Mouse (Mus musculus): Measurements from ENCODE around the gene Abcb11. TPM values are rescaled to one million over a fixed set of nuclear protein-coding genes. Genes with fewer than 3 reads are reported as not detected.

The Abcb11 gene
- polyA plus RNA-seq (2014; fragmentation: Nextera tagmentation; extraction: Ambion mirVana): not detected in 2 replicates

DNA sequence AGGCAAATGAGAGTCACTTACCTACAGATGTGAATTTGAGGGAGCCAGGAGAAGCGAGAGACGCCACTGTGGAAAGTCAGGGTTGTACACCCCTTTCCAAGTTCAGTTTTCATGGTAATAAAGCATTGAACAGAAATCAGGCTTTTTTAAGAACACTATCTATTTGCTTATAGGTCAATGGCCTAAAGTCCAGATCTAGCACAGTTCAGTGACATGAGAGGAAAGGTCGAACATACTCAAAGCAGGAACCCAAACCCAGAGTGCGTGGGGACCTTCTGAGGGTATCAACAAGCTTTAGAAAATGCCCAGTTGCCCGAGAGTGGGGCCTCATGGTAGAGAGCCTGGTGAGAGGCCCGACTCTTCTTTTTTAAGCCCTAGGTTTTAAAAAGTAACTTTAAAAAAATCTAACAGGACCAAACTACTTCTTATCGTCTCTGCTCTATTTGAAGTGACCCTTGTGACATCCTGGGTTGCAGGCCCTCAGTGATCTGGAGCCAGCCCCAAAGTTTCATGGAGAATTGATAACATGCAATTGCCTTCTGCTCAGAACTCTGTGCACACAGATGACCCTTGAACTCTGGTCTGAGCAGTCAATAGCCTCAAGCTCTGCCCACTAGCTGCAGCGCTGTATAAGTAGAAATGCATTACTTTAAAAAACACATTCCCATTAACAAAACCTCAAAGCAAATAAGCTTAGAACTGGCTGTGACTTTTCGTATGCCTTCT, at the start of gene Abcb11:
Gene Abcb11, minus strand, starts transcription at position 121 of the 726 bp plus-strand sequence.
- Histone ChIP-seq H3K9me3 (replicated peaks; ENCODE audit: control insufficient read depth, low read length) (no peaks in the 10 kb centered on the region), H3K9ac (replicated peaks; ENCODE audit: low read length) (no peak within 1 kb of the TSS), H3K27ac (replicated peaks; ENCODE audit: low read depth, low read length) (no peak within 1 kb of the TSS), H3K36me3 (replicated peaks; ENCODE audit: control insufficient read depth, insufficient read depth, low read depth, low read length) (no peaks in the 10 kb centered on the region), H3K27me3 (ENCODE audit: control insufficient read depth, insufficient read depth, low read length) (no peaks in the 10 kb centered on the region), H3K4me3 (ENCODE audit: low read depth, low read length) (no peak within 1 kb of the TSS), H3K4me2 (ENCODE audit: low read depth, low read length) (no peak within 1 kb of the TSS), H3K4me1 (ENCODE audit: control insufficient read depth, insufficient read depth, low read length) (no peaks in the 10 kb centered on the region)
- DNase-seq (ENCODE audit: low spot score) (no peak), ATAC-seq (replicated peaks; ENCODE audit: insufficient number of reproducible peaks, low FRiP score, low TSS enrichment, low read depth) (no peak)
- WGBS: 83% methylated on average over 9 of the region's 9 CpGs

DNA sequence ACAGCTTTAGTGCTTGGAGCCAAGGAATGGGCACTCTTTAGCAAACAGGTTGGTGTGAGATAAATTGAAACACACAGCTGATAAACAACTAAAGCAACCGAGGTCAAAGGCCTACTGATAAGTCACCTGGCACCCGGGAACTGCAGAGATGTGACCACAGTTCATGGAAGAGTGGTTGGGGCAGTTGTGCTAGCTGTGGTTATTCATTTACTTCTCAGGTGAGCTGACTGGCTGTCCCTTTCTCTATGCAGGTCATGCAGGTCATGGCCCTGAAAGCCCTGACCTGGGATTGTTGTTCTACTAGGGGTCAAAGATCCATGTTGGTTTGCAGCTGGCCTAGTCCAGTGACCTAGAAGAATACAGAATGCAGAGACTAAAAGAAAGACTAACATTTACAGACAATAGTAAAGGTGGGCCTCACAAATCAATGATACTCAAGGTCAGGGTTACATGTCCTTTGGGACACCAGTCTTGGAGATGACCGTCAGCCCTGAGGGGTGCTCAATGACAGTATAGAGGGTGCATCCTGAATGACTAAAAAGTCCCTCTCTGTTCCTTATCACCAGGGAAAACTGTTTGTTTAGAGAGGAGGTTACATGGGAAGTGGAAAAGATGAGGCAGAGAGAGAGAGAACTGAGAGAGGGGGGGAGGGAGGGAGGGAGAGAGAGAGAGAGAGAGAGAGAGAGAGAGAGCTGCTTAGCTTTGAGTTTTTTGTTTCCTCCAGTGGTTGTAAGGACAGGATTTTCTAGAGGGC, 43.9 kb upstream of the Abcb11 start:
- Histone ChIP-seq H3K4me2 (ENCODE audit: low read depth, low read length) (no peak overlapping the region), H3K4me3 (ENCODE audit: low read depth, low read length) (no peak overlapping the region), H3K27ac (replicated peaks; ENCODE audit: low read depth, low read length) (no peak overlapping the region), H3K27me3 (ENCODE audit: control insufficient read depth, insufficient read depth, low read length) (no peaks in the 10 kb centered on the region), H3K9me3 (replicated peaks; ENCODE audit: control insufficient read depth, low read length) (no peaks in the 10 kb centered on the region), H3K9ac (replicated peaks; ENCODE audit: low read length) (no peak overlapping the region), H3K4me1 (ENCODE audit: control insufficient read depth, insufficient read depth, low read length) (no peaks in the 10 kb centered on the region), H3K36me3 (replicated peaks; ENCODE audit: control insufficient read depth, insufficient read depth, low read depth, low read length) (no peaks in the 10 kb centered on the region)
- ATAC-seq (replicated peaks; ENCODE audit: insufficient number of reproducible peaks, low FRiP score, low TSS enrichment, low read depth) (no peak), DNase-seq (ENCODE audit: low spot score) (no peak)
- 81% methylated on average over 3 of the region's 3 CpGs for WGBS

DNA sequence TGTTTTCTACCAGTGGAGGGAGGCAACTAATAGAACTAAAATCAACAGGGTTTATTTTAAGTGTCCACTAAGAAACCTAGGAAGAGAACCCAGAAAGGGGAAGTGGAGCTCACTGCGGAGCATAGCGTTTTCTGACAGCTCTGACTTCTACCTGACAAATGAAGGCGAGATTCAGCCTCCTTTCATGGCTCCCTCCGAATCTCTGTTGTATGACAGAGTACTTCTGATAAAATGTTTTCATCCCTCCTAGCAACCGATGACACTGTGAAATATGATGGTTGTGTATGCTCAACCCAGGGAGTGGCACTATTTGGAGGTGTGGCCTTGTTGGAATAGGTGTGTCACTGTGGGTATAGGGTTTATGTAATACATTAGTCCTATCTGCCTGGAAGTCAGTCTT, 40.4 kb upstream of the Abcb11 start:
- no peaks in the 10 kb centered on the region for H3K9me3 ChIP-seq (replicated peaks; ENCODE audit: control insufficient read depth, low read length)
- ATAC-seq (replicated peaks; ENCODE audit: insufficient number of reproducible peaks, low FRiP score, low TSS enrichment, low read depth) (no peak), DNase-seq (ENCODE audit: low spot score) (no peak)
- 89% methylated on average over 5 of the region's 5 CpGs for WGBS
- no peak overlapping the region for H3K4me3 ChIP-seq (ENCODE audit: low read depth, low read length)
- H3K27me3 ChIP-seq (ENCODE audit: control insufficient read depth, insufficient read depth, low read length): no peaks in the 10 kb centered on the region
- H3K4me1 ChIP-seq (ENCODE audit: control insufficient read depth, insufficient read depth, low read length): no peaks in the 10 kb centered on the region
- H3K27ac ChIP-seq (replicated peaks; ENCODE audit: low read depth, low read length): no peak overlapping the region
- no peak overlapping the region for H3K9ac ChIP-seq (replicated peaks; ENCODE audit: low read length)
- no peak overlapping the region for H3K4me2 ChIP-seq (ENCODE audit: low read depth, low read length)
- no peaks in the 10 kb centered on the region for H3K36me3 ChIP-seq (replicated peaks; ENCODE audit: control insufficient read depth, insufficient read depth, low read depth, low read length)

DNA sequence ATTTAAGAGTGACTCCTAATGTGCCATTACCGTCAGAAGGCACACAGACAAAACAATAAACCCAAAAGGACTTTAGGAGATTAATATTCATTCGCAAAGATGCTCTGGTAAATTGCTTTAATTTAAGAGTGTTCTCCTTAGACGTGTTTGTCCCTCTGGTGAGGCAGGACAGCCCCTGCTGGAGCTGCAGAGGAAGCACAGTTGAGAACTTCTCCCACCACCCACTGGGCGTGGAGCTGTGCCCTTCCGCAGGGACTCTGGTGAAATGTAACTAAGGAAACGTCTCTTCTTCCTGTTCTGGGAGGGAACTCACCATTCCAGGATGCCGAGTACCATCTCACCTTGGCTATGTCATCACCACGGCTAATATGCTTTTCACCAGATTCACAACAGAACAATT, 39.3 kb upstream of the Abcb11 start:
- DNase-seq (ENCODE audit: low spot score): peak; percentile 4
- no peaks in the 10 kb centered on the region for H3K9me3 ChIP-seq (replicated peaks; ENCODE audit: control insufficient read depth, low read length)
- H3K4me1 ChIP-seq (ENCODE audit: control insufficient read depth, insufficient read depth, low read length): no peaks in the 10 kb centered on the region
- H3K27ac ChIP-seq (replicated peaks; ENCODE audit: low read depth, low read length): no peak overlapping the region
- ATAC-seq (replicated peaks; ENCODE audit: insufficient number of reproducible peaks, low FRiP score, low TSS enrichment, low read depth): no peak
- no peak overlapping the region for H3K4me2 ChIP-seq (ENCODE audit: low read depth, low read length)
- no peak overlapping the region for H3K9ac ChIP-seq (replicated peaks; ENCODE audit: low read length)
- WGBS: 39% methylated on average over 8 of the region's 8 CpGs
- H3K4me3 ChIP-seq (ENCODE audit: low read depth, low read length): no peak overlapping the region
- H3K27me3 ChIP-seq (ENCODE audit: control insufficient read depth, insufficient read depth, low read length): no peaks in the 10 kb centered on the region
- no peaks in the 10 kb centered on the region for H3K36me3 ChIP-seq (replicated peaks; ENCODE audit: control insufficient read depth, insufficient read depth, low read depth, low read length)

DNA sequence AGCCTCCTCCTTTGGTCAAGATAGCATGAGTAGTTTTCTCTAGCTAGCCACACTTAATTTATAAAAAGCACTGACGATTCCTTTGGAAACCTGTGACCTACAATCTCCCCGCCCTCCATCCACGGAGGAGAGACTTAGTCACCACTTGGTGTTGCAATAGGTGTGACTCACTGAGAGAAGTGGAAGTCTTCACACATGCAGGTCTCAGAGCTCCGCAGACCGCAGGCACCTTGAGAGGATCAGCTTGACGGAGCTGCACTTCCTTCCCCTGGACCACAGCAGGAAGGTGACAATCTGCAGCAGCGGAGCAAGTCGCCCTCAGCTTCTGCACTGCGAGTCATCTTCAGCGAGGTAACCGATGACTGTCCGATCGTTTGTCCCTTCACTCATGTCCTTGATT, 37.9 kb upstream of the Abcb11 start, which contains the start of gene Dhrs9:
Gene Dhrs9, plus strand, starts transcription at position 165 of the 400 bp plus-strand sequence.
- H3K27ac ChIP-seq (replicated peaks; ENCODE audit: low read depth, low read length): no peak within 1 kb of the TSS
- H3K4me3 ChIP-seq (ENCODE audit: low read depth, low read length): no peak within 1 kb of the TSS
- 85% methylated on average over 13 of the region's 13 CpGs for WGBS
- H3K4me1 ChIP-seq (ENCODE audit: control insufficient read depth, insufficient read depth, low read length): no peaks in the 10 kb centered on the region
- no peak for DNase-seq (ENCODE audit: low spot score)
- H3K9ac ChIP-seq (replicated peaks; ENCODE audit: low read length): no peak within 1 kb of the TSS
- H3K36me3 ChIP-seq (replicated peaks; ENCODE audit: control insufficient read depth, insufficient read depth, low read depth, low read length): no peaks in the 10 kb centered on the region
- no peaks in the 10 kb centered on the region for H3K9me3 ChIP-seq (replicated peaks; ENCODE audit: control insufficient read depth, low read length)
- no peaks in the 10 kb centered on the region for H3K27me3 ChIP-seq (ENCODE audit: control insufficient read depth, insufficient read depth, low read length)
- H3K4me2 ChIP-seq (ENCODE audit: low read depth, low read length): no peak within 1 kb of the TSS
- no peak for ATAC-seq (replicated peaks; ENCODE audit: insufficient number of reproducible peaks, low FRiP score, low TSS enrichment, low read depth)

DNA sequence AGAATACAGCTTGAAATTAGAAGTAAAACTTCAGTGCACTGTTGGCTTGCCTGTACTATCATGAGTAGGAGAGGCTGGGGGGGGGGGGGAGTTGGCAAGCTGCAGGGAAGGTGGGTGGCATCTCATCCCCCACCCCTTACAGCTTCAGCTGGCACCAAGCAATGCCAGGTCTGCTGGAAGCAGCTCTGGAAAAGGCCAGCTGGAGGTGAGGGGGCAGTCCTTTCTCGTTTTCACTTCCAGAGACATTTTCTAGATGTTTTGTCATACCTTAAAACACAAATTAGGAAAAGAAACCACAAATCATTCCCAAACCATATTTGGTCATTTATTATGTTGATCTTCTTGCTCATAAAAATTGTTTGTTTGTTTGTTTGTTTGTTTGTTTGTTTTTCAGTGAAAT, 37.4 kb upstream of the Abcb11 start:
- no peak for DNase-seq (ENCODE audit: low spot score)

DNA sequence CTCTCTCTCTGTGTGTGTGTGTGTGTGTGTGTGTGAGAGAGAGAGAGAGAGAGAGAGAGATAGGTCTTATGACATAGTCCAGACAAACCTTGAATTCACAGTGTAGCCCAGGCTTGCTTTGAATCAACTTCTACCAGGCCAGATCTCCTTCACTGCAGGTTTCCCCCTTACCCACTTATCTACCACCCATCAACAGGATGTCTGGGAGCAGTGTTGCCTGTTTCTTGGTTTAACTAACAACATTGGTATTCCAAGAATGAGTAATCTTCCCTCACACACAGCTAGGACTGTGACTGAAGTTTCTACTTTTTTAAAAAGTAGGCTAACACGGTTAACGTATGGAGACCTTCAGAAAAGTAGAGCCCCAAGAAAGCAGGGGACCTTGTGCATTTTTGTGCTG, 34.4 kb upstream of the Abcb11 start:
- H3K9me3 ChIP-seq (replicated peaks; ENCODE audit: control insufficient read depth, low read length): no peaks in the 10 kb centered on the region
- DNase-seq (ENCODE audit: low spot score) (no peak), ATAC-seq (replicated peaks; ENCODE audit: insufficient number of reproducible peaks, low FRiP score, low TSS enrichment, low read depth) (no peak)
- no peaks in the 10 kb centered on the region for H3K4me1 ChIP-seq (ENCODE audit: control insufficient read depth, insufficient read depth, low read length)
- no peaks in the 10 kb centered on the region for H3K27me3 ChIP-seq (ENCODE audit: control insufficient read depth, insufficient read depth, low read length)
- no peaks in the 10 kb centered on the region for H3K36me3 ChIP-seq (replicated peaks; ENCODE audit: control insufficient read depth, insufficient read depth, low read depth, low read length)
- H3K4me3 ChIP-seq (ENCODE audit: low read depth, low read length): no peak overlapping the region
- no peak overlapping the region for H3K4me2 ChIP-seq (ENCODE audit: low read depth, low read length)
- WGBS: 87% methylated on average over 2 of the region's 2 CpGs
- H3K9ac ChIP-seq (replicated peaks; ENCODE audit: low read length): no peak overlapping the region
- no peak overlapping the region for H3K27ac ChIP-seq (replicated peaks; ENCODE audit: low read depth, low read length)

More for the DNA sequence above, 37.4 kb upstream of the Abcb11 start:
- Histone ChIP-seq H3K9ac (replicated peaks; ENCODE audit: low read length) (no peak overlapping the region), H3K4me3 (ENCODE audit: low read depth, low read length) (no peak overlapping the region), H3K27me3 (ENCODE audit: control insufficient read depth, insufficient read depth, low read length) (no peaks in the 10 kb centered on the region), H3K9me3 (replicated peaks; ENCODE audit: control insufficient read depth, low read length) (no peaks in the 10 kb centered on the region), H3K27ac (replicated peaks; ENCODE audit: low read depth, low read length) (no peak overlapping the region), H3K4me2 (ENCODE audit: low read depth, low read length) (no peak overlapping the region), H3K36me3 (replicated peaks; ENCODE audit: control insufficient read depth, insufficient read depth, low read depth, low read length) (no peaks in the 10 kb centered on the region), H3K4me1 (ENCODE audit: control insufficient read depth, insufficient read depth, low read length) (no peaks in the 10 kb centered on the region)
- ATAC-seq (replicated peaks; ENCODE audit: insufficient number of reproducible peaks, low FRiP score, low TSS enrichment, low read depth): no peak
- WGBS: 61% methylated on average over 1 of the region's 1 CpGs

DNA sequence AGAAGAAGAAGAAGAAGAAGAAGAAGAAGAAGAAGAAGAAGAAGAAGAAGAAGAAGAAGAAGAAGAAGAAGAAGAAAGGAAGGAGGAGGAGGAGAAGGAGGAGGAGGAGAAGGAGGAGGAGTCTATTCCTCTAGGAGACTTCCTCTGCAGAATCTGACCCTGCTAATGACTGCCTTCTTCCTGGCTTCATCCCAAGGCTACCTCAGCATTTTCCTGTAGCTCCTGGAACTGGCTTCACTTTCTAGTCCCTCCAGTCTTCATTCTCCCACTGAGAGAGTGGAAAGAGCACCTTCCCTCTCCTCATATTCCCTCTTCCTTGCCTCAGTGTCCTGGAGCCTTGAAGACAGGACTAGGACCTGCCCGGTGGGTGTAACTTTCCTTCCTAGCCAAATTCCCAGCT, 22.9 kb upstream of the Abcb11 start:
- H3K9ac ChIP-seq (replicated peaks; ENCODE audit: low read length): no peak overlapping the region
- ATAC-seq (replicated peaks; ENCODE audit: insufficient number of reproducible peaks, low FRiP score, low TSS enrichment, low read depth): no peak
- no peaks in the 10 kb centered on the region for H3K27me3 ChIP-seq (ENCODE audit: control insufficient read depth, insufficient read depth, low read length)
- H3K9me3 ChIP-seq (replicated peaks; ENCODE audit: control insufficient read depth, low read length): no peaks in the 10 kb centered on the region
- no peaks in the 10 kb centered on the region for H3K36me3 ChIP-seq (replicated peaks; ENCODE audit: control insufficient read depth, insufficient read depth, low read depth, low read length)
- no peak overlapping the region for H3K4me2 ChIP-seq (ENCODE audit: low read depth, low read length)
- no peak overlapping the region for H3K27ac ChIP-seq (replicated peaks; ENCODE audit: low read depth, low read length)
- H3K4me1 ChIP-seq (ENCODE audit: control insufficient read depth, insufficient read depth, low read length): no peaks in the 10 kb centered on the region
- DNase-seq (ENCODE audit: low spot score): no peak
- WGBS: 89% methylated on average over 1 of the region's 1 CpGs
- no peak overlapping the region for H3K4me3 ChIP-seq (ENCODE audit: low read depth, low read length)
